Mouse (Mus musculus) erythroblast, adult 5-6 weeks (primary cell): ENCODE data around the gene Mrpl42. TPM values are rescaled to one million over a fixed set of nuclear protein-coding genes. Genes with fewer than 3 reads are reported as not detected.

ENCODE experiments used
- ATAC-seq: replicated peaks from 2 replicates; pipeline ENCODE4 v1.8.0; 2016; ENCODE audit warnings: moderate number of reproducible peaks, mild to moderate bottlenecking, moderate TSS enrichment, inconsistent platforms; ENCODE audit not compliant: poor library complexity, low FRiP score, severe bottlenecking
- total RNA-seq, 2 experiments: library from RNA; stranded (forward) in 1 of 2; stranded (reverse) in 1 of 2; fragments of 150-400 nt in 1 of 2; fragments of 200-764, 138-1000 nt in 1 of 2; gene quantifications; 2 replicates each; pipeline versions ENCODE4 v1.2.3 to v1.2.4; 2015 to 2017; ENCODE audit warnings: low replicate concordance in 2 of 2

Mrpl42 gene
- total RNA-seq, 2 experiments from 2014 or later, result 18.5 to 29.2 TPM

DNA sequence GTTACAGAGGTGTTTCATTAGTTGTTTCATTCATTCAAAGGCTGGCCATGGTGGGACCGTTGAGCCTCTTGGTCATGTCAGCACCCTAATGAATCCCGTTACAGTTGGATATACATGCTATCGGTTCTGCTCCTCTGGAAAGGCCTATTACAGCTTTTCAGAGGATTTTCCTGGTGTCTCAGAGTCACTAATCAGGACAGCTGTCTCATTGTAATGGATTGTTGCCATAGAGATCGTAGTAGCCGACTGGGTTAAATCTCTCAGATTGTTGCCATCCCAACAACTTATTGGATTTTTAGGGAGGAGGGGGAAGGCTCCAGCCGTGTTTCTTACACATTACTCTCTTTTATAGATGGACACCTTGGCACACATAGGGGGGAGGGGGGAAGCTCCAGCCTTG, 37.2 kb downstream of the Mrpl42 start:
- no peak for ATAC-seq

DNA sequence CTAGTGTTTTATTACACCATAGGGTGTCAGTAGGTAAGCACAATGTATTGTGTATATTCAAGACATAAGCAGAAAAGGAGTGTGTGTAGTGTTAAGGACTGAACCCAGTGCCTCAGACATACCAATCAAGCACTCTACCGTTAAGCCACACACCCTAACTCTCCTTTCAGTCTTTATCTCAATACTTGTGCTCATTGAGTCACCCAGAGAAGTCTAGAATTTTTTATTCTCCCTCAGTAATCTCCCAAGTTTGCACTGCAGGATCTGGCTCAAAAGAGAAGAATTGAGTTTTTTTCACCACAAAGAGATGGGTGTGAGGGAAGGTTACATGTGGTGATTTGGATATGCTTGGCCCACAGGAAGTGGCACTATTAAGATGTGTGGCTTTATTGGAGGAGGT, 39.5 kb downstream of the Mrpl42 start:
- no peak for ATAC-seq

DNA sequence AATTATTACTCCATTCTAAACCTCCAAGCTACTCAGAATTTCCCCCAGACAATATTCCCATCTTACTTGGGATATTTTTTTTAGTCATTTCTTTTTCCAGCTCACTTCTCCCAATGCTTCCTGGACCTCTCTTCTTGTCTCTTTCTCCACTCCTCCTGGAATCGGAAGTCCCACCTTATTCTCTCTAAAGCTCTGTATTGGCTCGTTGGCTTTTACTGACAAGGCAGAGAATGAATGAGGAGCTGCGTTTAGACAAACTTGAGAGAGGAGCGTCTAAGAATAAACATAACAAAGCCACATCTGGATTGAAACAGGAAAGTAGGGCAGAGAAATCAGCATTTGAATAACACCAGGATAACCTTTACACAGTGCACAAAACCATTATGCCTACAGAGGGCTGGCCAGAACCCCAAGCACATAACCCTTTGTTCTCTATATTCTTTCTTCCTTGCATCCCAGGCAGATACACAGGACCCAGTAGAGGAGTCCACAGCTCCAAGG, 40.6 kb downstream of the Mrpl42 start:
- no peak for ATAC-seq

DNA sequence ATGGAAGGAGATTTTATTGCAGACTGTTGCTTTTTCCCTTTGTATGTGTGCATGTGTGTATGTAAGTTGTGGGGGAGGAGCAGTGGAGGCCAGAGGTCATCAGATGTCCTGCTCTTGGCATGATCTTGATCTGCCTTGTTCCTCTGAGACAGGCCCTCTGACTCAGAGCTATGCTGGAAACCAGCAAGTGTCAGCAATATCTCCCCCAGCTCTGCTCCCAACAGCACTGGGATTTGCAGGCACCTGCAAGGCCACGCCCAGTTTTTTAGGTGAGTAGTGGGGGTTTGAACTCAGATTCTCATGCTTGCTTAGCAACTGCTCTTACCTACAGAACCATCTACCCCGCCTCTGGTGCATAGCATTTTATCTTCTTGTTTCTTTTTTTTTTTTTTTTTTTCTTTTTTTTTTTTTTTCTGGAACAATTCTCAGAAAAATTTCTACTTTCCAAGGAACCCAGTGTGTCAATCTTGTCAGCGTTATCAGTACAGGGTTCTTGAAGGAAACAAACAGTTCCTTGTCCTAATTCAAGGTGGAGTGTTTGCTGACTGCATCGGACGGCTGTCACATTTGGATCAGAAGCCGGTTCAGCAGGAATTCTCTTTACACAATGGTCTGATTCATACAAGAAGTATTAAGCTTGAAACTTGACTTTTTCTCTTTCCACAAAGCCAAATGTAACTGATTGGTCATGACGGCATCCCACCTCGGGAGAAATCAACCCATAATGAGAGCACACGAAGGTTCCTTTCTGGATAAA, 43.5 kb downstream of the Mrpl42 start:
- no peak for ATAC-seq

DNA sequence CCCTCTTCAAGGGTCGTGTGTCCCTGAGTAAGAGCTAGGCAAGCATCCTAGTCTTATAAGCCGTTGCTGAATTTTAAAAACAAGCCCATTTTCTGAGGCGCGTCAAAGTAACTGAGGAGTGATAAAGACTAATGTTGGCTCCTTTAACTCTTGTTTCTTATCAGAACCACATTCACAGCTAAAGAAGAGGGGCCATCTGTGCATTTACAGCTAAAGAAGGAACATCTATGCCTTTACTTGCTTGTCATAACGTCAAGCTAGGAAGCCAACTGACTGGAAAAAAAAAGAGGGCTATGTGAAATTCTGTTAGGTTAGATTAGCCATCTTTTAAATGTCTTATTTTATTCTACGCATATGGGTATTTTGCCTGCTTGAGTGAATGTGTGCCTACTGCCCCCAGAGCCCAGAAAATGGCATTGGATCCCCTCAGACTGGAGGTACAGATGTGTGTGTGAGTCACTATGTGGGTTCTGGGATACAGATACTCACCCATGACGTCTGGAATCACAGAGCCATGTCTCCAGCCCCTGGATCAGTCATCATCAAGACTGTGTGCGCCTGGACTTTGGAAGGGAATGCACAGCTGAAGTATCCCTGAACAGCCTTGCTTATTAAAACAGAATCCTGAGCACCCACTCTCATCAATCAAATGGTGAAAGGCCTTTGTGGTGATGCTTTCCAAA, 44.2 kb downstream of the Mrpl42 start:
- ATAC-seq, result no peak

DNA sequence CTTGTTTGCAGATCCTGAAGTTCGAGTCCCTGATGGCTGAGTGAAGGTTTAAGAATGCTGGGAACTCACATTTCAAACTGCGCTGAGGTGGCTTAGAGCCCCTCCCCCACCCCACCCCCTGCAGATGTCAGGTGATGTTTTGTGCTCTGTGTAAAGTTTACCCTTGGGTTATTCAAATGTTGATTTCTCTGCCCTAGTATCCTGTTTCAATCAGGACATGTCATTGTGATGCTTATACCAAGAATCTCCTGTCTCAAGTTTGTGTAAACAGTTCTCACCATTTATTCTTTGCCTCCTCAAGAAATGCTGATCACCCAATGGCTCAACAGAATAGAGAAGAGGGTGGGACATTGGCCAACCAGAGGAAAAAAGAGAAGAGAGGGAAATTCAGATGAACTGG, 45.6 kb downstream of the Mrpl42 start:
- no peak for ATAC-seq

DNA sequence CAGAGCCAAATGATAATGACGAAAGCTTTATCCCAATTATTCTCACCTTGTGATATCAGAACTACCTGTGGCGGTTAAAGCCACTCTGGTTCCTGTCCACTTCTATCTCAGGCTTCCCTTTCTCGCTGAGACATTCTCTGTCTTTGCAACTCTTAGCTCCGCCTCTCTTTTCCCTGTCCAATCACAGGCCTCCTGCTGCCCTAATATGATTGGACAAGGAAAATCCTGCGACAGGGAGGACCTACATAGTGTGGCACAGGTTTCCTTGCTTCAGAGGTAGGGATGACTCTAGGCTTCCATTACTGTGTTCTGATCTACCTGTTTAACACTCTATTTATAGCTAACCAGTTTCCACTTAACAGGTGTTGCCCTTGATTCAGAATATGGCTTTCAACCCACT, 48.5 kb downstream of the Mrpl42 start:
- ATAC-seq, result no peak

DNA sequence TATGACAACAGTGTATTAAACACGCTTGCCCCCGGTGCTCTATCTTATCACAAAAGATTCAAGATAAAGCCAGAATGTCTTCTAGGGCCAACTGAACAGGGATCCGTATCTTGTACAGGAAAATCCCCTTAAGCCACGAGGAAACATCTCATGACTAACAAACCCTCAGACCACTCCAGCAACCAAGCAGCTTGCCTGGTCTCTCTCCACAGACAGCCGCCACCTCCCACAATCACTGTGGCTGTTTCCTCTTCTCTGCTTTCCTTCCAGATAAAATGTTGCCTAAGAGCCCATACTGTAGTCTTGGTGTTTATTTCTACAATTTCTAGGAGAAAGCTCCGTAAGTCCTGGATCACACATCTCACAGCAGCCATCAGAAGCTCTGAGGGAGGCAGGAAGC, 52.7 kb downstream of the Mrpl42 start:
- no peak for ATAC-seq

DNA sequence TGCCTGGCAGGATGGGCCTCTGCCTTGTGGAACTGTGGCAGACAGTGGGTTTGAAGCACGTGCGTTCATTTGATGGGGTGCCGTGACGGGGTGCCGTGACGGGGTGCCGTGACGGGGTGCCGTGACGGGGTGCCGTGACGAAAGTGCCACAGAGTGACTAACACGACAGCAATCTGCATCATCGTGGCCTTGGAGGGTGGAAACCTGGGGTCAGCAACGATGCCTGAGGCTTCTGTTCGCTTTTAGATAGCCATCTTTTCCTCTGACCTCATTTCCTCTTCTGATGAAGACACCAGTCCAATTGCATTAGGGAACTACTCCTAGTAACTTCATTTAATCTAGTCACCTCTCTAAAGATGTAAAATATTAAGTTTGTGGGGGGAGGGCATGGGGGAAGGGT, 53.8 kb downstream of the Mrpl42 start:
- no peak for ATAC-seq

DNA sequence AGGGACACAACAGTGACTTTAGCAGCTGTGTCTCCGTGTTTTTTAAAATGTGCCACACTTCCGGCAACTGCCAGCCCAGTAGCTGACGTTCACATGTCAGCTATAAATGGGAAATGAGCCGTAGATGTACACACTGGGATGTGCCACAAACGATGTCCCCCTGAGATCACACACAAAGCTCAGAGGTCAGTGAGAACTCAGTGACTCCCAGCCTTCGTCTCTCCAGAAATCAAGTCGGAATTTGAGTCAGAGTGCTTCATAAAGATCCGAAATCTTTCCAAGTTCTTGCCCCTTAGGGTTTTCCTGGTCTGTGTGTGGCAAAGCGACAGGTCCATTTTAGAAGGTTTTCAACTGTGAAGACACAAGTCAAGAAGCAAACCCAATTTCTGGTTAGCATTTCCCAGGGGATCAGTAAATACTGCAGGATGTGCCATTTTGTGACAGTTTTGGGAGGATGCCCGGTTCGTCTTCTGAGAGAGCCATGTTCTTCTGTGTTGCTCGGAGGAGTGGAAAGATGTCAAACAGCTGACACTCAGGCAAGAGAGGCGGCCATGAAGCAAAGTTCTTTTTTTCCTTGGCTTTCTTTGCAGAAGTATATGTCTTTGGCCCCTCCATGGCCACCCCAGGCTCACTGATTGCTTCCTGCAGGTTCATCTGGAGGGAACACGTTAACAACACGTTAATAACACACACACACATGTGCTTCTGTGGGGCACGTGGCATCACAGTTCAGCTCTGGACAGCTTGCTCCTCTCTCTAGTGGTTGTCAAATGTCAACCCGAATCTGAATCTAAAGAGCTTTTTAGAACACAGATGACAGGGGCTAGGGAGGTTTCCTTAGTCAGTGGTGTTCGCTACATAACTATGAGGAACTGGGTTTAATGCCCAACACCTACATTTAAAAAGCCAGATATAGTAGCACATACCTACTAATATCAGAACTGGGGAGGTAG, 56.4 kb downstream of the Mrpl42 start:
- no peak for ATAC-seq

DNA sequence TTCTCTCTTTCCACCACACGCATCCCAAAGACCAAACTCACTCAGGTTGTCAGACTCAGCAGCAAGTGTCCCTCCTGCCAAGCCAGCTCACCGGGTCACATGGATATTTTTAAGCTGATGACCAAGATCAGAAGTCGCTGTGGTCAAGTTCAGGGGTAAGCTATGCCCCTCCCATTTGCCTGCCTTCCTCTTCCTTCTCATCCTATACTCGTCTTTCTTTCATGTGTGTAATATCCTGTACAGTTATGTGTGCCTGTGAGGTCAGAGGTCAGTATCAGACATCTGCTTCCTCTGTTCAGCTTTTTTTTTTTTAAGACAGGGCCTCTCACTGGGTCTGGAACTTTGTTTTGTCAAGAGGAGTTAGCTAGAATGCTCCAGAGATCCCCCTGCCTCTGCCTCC, 59.4 kb downstream of the Mrpl42 start:
- no peak for ATAC-seq

DNA sequence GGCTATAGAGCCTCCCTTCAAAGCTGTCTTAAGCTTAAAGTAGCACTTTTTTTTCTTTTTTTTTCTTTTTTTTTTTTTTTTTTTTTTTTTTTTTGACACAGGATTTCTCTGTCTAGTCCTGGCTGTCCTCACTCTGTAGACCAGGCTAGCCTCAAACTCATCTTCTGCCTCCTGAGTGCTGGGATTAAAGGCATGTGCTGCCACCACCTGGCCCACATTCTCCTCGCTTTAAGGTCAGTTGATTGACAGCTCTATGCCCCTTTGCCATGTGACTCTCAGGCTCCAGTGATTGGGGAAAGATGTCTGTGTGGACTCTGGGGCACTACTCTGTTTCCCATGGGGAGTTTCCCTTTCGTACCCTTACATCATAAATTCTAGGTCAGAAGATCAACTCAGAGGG, 61.2 kb downstream of the Mrpl42 start:
- no peak for ATAC-seq

DNA sequence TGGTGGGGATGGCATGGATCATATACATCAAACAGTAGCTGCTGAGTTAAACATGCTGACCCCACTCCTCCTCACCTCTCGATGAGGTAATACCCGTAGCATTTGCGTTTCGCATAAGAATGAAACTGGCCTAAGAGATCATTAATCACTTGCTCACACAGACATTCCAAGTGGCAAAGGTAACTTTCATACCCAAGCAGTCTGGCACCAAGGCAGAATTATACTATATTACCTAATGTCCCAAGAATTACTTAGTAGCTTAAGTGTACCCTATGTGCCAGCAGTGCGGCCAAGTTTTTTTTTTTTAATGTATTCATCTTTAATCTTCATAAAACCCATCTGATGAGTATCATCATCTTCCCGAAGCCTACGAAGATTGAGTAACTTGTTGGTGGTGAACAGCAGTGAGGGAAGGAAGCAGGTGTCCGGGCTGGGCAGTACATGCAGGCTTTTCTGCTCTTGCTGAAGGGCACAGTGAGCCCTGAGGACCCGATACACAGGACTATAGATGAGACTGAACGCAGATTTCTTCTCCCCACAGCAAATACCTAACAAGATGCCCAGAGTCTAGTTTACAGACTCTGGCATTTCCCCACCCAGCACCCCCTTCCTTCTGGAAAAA, 61.9 kb downstream of the Mrpl42 start:
- ATAC-seq, result no peak

DNA sequence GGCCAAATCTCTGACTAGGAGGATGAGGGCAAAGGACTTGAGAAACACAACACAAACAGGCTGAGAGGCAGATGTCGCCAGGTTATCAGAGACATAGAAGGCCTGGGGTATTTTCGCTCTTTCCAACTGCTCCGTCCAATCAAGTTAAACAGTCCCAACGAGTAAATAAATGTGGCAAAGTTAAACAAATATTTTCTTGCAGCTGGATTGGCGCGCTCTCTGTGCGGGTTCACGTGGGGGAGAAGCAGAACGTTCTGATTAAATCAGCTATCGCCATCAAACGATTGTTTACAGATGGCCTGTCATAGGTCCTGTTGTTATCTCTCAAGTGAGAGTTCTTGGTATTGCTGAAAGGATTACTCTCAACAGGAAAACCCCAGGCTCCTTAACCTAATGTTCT, 62.8 kb downstream of the Mrpl42 start:
- ATAC-seq, result no peak

Other genes starting within 250 kb of the Mrpl42 start
- 5.6 and 7.1 TPM in 2 replicates for gene Cradd, start 177.8 kb downstream of the Mrpl42 start, total RNA-seq (2015; ENCODE audit: low replicate concordance)
- gene Cradd, start 177.8 kb downstream of the Mrpl42 start, total RNA-seq (2017; ENCODE audit: low replicate concordance), result 0.09 and 3.8 TPM in 2 replicates
- gene Socs2, start 84.8 kb downstream of the Mrpl42 start, total RNA-seq (2015; ENCODE audit: low replicate concordance), result not detected in 2 replicates
- gene Socs2, start 84.8 kb downstream of the Mrpl42 start, total RNA-seq (2017; ENCODE audit: low replicate concordance), result not detected in 2 replicates
- gene Ube2n, start 13.2 kb upstream of the Mrpl42 start, total RNA-seq (2015; ENCODE audit: low replicate concordance), result 139 and 159 TPM in 2 replicates
- gene Ube2n, start 13.2 kb upstream of the Mrpl42 start, total RNA-seq (2017; ENCODE audit: low replicate concordance), result 19.4 and 23.5 TPM in 2 replicates
- gene Nudt4, start 62.2 kb upstream of the Mrpl42 start, total RNA-seq (2015; ENCODE audit: low replicate concordance), result 103 and 137 TPM in 2 replicates
- 135 and 144 TPM in 2 replicates for gene Nudt4, start 62.2 kb upstream of the Mrpl42 start, total RNA-seq (2017; ENCODE audit: low replicate concordance)
- gene Anapc15-ps, start 171.5 kb upstream of the Mrpl42 start, total RNA-seq (2015; ENCODE audit: low replicate concordance), result not detected in 2 replicates
- not detected in 2 replicates for gene Anapc15-ps, start 171.5 kb upstream of the Mrpl42 start, total RNA-seq (2017; ENCODE audit: low replicate concordance)